Mouse (Mus musculus) heart, embryonic 16.5 days (tissue): ENCODE measurements around the gene Plekhn1. TPM values are rescaled to one million over a fixed set of nuclear protein-coding genes. Genes with fewer than 3 reads are reported as not detected.
A peak's percentile ranks its signal among the peaks of the same experiment; 100 is the strongest.

Experiments
- ATAC-seq: fragments of 200-750 bp; cut with Nextera tagmentation; replicated peaks from 2 replicates; pipeline ENCODE4 v1.8.0; 2017; ENCODE audit warnings: moderate number of reproducible peaks; ENCODE audit not compliant: insufficient read depth, low FRiP score; ENCODE audit errors: extremely low read depth
- H3K27ac ChIP-seq: fragments of 300-500 bp; sonication (generic); 2 replicates; pipeline ENCODE4 v1.5.1; 2014; ENCODE audit warnings: mild to moderate bottlenecking, low read length, control low read depth, moderate library complexity
- H3K27me3 ChIP-seq: fragments of 300-500 bp; sonication (generic); 2 replicates; pipeline ENCODE4 v1.6.1; 2014; ENCODE audit warnings: low read length, mixed read lengths; ENCODE audit not compliant: control insufficient read depth, insufficient read depth
- H3K36me3 ChIP-seq: fragments of 300-500 bp; sonication (generic); 2 replicates; pipeline ENCODE4 v1.6.1; 2014; ENCODE audit not compliant: control insufficient read depth, insufficient read depth
- H3K4me1 ChIP-seq: fragments of 300-500 bp; sonication (generic); 2 replicates; pipeline ENCODE4 v1.6.1; 2014; ENCODE audit warnings: low read length, mixed read lengths; ENCODE audit not compliant: control insufficient read depth, insufficient read depth
- H3K4me2 ChIP-seq: fragments of 300-500 bp; sonication (generic); 2 replicates; pipeline ENCODE4 v1.6.1; 2014; ENCODE audit warnings: low read depth, mild to moderate bottlenecking, control low read depth, low read length
- H3K4me3 ChIP-seq: fragments of 300-500 bp; sonication (generic); 2 replicates; pipeline ENCODE4 v1.5.1; 2014; ENCODE audit warnings: mild to moderate bottlenecking, control low read depth, low read length
- H3K9ac ChIP-seq: fragments of 300-500 bp; sonication (generic); 2 replicates; pipeline ENCODE4 v1.6.1; 2014; ENCODE audit warnings: low read length, control low read depth
- H3K9me3 ChIP-seq: fragments of 300-500 bp; sonication (generic); replicated peaks from 2 replicates; pipeline ENCODE4 v1.6.1; 2016; ENCODE audit warnings: low read length; ENCODE audit not compliant: control insufficient read depth
- WGBS: fragments of 180-500 bp; shearing (Covaris S2); extraction: QIAGEN DNeasy Blood & Tissue Kit; methylation state at CpG from one replicate; pipeline ENCODE4 v1.1.7; 2014; 5-methylcytosine and 5-hydroxymethylcytosine counted together
- polyA plus RNA-seq: library from polyadenylated mRNA; unstranded; fragments of >200 nt; fragmentation: Nextera tagmentation; extraction: Ambion mirVana; gene quantifications from 2 replicates; pipeline ENCODE4 v1.2.1, GENCODE M21; 2015

Plekhn1 gene
- polyA plus RNA-seq, 1 experiment from 2014 or later, result 13.8 TPM

DNA sequence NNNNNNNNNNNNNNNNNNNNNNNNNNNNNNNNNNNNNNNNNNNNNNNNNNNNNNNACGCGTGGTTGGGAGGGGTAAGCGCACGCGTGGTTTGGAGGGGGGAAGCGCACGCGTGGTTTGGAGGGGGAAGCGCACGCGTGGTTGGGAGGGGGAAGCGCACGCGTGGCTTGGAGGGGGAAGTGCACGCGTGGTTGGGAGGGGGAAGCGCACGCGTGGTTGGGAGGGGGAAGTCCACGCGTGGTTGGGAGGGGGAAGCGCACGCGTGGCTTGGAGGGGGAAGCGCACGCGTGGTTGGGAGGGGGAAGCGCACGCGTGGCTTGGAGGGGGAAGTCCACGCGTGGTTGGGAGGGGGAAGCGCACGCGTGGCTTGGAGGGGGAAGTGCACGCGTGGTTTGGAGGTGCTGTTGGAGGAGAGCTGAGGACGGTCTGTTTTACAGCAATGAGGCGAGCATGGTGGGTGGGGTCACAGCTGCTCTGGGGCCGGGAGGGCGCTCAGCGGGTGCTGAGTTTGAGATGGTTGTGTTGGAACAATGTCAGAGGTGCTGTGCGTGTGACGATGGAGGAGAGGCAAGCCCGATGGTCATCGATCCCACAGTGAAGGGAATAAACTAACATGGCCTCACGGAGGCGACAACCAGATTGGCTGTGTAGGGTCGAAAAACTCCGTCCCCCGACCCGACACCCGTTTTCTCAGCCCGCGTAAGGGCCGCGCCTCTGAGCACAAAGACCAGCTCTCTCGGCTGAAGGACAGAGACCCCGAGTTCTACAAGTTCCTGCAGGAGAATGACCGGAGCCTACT, 2.2 kb upstream of the Plekhn1 start:
- no peak for ATAC-seq
- Histone ChIP-seq H3K9me3 (no peaks in the 10 kb centered on the region), H3K27ac (no peak overlapping the region), H3K36me3 (peaks cover 39% of the 10 kb centered on the region), H3K4me1 (0 out of 2 replicates have a peak, but pooled peaks cover 2% of the 10 kb centered on the region), H3K27me3 (no peaks in the 10 kb centered on the region), H3K9ac (peak overlapping the region; percentile 86), H3K4me3 (peak overlapping the region; percentile 89), H3K4me2 (peak overlapping the region; percentile 64)
- 33% methylated on average over 55 of the region's 60 CpGs for WGBS

DNA sequence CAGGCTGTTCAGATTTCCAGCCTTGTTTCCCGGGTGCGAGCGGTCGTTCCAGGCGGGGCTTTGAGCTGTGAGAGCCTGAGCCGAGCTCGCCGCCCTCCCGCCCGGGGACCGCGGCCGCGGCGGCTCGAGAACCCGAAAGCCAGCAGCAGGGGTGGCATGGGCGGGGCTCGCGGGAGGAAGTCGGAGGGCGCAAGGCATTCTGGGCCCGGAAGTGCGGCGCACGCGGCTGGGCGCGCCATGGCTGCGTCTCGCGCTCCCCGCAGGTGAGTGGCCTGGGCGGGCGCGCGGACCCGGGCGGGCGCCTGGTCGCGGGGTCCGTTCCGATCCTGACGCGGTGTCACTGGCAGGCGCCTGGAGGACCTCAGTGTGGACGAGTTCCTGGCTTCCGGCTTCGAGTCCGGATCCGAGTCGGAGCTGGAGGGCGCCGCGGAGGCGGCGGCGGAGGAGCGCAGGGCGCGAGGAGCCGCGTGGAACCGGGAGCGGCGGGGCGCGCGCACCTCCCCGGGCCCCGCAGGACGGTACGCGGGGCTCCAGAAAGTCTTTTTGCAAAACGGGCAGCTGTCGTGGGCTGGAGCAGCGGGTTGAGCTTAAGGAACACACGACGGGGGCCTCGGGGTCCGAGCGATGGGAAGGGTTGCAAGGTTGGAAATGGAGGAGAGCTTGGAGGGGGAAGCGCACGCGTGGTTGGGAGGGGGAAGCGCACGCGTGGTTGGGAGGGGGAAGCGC, 1.3 kb upstream of the Plekhn1 start, which contains the start of gene Noc2l:
Gene Noc2l (plus strand): TSS at position 203 of the 726 bp plus-strand sequence.
- peak within 1 kb of the TSS; percentile 64 for H3K4me2 ChIP-seq
- H3K9ac ChIP-seq, result peak within 1 kb of the TSS; percentile 86
- H3K36me3 ChIP-seq, result peaks cover 38% of the 10 kb centered on the region
- H3K4me3 ChIP-seq, result peak within 1 kb of the TSS; percentile 89
- H3K4me1 ChIP-seq, result 0 out of 2 replicates have a peak, but pooled peaks cover 2% of the 10 kb centered on the region
- peak within 1 kb of the TSS; percentile 89 for H3K27ac ChIP-seq
- H3K9me3 ChIP-seq, result no peaks in the 10 kb centered on the region
- H3K27me3 ChIP-seq, result no peaks in the 10 kb centered on the region
- WGBS, result under 1% methylated on average over 90 of the region's 90 CpGs
- ATAC-seq, result peak; percentile 90

DNA sequence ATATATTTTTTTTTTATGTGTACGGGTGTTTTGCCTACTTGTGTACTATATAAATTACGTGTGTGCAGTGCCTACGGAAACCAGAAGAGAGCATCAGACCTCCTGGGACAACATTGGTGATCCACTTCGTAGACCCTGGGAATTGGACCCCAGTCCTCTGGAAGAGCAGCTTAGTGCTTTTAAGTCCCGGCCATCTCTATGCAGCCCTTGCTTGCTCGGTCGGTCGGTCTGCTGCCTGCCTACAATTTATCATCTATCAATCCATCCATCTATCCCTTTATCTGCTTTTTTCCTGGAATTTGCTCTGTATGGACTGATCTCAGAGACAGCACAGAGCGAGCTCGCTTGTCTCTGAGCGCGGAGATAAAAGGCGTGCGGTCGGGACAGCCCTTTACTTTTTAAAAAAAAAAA, 708 bp upstream of the Plekhn1 start:
- peak; percentile 14 for ATAC-seq
- WGBS, result under 1% methylated on average over 15 of the region's 15 CpGs
- H3K27ac ChIP-seq, result peak overlapping the region; percentile 89
- peak overlapping the region; percentile 64 for H3K4me2 ChIP-seq
- H3K4me3 ChIP-seq, result peak overlapping the region; percentile 89
- H3K36me3 ChIP-seq, result peaks cover 38% of the 10 kb centered on the region
- 0 out of 2 replicates have a peak, but pooled peaks cover 2% of the 10 kb centered on the region for H3K4me1 ChIP-seq
- H3K9me3 ChIP-seq, result no peaks in the 10 kb centered on the region
- no peaks in the 10 kb centered on the region for H3K27me3 ChIP-seq
- peak overlapping the region; percentile 86 for H3K9ac ChIP-seq

DNA sequence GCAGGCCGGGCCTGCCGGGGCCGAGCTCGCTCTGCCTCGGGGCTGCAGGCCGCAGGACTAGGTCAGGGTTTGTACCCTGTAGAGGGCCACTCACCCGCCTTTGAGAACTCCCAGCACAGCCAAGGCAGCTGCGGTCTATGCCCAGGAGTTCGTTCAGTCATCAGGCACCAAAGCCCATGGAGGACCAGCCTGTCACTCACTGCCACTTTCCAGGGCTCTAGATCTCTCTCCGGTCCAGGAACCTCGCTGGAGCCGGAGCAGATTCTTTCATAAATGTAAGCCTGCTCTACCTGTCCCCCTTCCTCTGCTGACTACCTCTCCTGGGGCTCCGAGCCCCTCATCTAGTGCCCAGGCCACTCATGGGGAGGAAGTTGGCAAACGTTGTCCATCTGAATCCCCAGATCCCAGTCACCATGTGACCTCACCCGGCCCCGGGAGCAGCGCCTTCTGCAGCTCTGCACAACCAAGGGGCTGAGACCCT, 596 bp downstream of the Plekhn1 start:
- H3K4me2 ChIP-seq, result peak overlapping the region; percentile 64
- peak overlapping the region; percentile 73 for H3K27ac ChIP-seq
- no peaks in the 10 kb centered on the region for H3K9me3 ChIP-seq
- peak overlapping the region; percentile 77 for H3K9ac ChIP-seq
- ATAC-seq, result no peak
- 7% methylated on average over 17 of the region's 17 CpGs for WGBS
- H3K4me3 ChIP-seq, result peak overlapping the region; percentile 59
- no peaks in the 10 kb centered on the region for H3K27me3 ChIP-seq
- 0 out of 2 replicates have a peak, but pooled peaks cover 2% of the 10 kb centered on the region for H3K4me1 ChIP-seq
- peaks cover 35% of the 10 kb centered on the region for H3K36me3 ChIP-seq

DNA sequence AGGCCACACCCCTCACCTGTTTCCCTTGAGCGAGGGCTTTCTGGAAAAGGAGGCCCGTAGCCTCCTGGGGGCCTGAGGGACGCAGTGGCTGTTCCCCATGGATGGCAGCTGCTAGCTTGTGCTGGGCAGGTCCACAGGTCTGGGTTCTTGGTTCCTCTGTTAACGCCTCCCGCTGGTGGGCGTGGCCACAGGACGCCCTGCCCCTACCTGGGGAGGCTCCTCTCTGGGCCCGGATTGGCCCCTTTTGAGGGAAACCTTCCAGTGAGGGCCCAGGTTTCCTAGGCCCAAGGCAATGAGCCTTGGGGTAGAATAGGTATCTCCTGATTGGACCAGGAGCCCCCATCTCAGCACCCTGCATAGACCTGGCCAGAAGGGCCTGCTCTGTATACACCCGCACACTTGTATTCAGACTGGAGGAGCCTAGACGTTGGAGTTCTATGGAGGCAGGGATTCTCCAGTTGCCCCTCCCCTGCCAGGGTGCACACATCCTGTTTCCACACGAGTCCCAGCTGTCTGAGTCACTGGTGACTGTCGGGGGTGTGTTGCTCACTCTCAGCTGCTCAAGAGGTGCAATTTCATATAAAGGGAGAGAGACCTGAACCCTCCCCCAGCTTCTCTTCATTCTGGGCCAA, 6.1 kb downstream of the Plekhn1 start:
- H3K9ac ChIP-seq, result peak overlapping the region; percentile 21; the same call in 1 of the 2 replicates
- H3K4me1 ChIP-seq, result peaks cover 8% of the 10 kb centered on the region
- H3K27ac ChIP-seq, result no peak overlapping the region
- no peaks in the 10 kb centered on the region for H3K27me3 ChIP-seq
- H3K4me3 ChIP-seq, result peak overlapping the region; percentile 19; the same call in 1 of the 2 replicates
- no peaks in the 10 kb centered on the region for H3K9me3 ChIP-seq
- peak overlapping the region; percentile 23 for H3K4me2 ChIP-seq
- peak; percentile 31; the same call in 1 of the 2 replicates for ATAC-seq
- WGBS, result 30% methylated on average over 12 of the region's 12 CpGs
- peaks cover 27% of the 10 kb centered on the region for H3K36me3 ChIP-seq

DNA sequence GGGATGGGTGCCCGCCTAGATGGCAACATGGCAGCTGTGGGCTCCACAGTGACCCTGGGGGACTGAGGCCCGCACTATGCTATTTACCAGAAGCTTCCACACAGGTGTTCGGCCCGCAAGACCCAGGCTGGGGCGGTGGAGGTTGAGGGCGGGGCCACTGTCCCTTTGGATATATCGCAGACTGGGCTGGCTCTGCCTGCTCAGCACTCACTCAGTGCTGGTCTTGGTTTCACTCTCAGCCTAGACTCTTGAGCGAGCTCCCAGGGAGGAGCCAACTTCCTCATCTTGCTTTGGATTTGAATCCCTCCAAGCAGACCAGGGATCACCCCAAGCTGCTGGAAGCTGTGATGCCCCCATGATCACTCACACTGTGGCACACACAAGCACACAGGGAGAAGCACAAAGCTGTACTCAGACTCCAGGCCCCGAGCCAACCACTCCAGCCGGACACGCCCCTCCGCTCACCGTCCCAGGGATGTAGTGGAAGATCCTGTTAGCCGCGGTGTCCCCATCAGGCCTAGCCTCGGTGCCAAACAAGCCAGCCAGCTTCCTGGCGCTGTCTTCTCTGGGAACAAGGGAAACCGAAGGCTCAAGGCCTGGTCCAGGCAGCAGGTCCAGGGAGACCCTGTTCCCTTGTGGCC, 6.8 kb downstream of the Plekhn1 start:
- H3K27ac ChIP-seq, result no peak overlapping the region
- 32% methylated on average over 18 of the region's 18 CpGs for WGBS
- 0 out of 2 replicates have a peak, but pooled peaks have one; percentile 34 for ATAC-seq

DNA sequence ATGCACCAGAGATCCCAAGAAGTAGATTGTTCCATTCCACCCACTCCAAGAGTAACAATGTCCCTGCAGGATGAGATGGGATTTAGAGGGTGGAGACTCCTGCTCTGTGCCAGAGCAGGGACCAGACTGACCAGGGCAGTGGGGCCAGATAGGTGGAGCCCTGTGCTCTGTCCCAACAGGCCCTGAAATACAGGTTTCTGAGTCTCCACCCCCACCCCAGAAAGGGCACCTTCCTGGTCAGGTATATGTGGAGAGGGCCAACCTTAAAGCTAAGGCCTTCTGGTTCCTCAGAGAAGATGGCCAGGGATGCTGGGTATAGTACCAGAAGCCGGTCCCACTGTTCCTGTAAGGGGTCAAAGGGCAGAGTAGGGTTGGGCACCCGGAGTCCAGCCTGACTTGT, 10.4 kb downstream of the Plekhn1 start:
- ATAC-seq, result no peak
- no peaks in the 10 kb centered on the region for H3K27me3 ChIP-seq
- no peak overlapping the region for H3K4me3 ChIP-seq
- H3K36me3 ChIP-seq, result peaks cover 6% of the 10 kb centered on the region; the same call in 1 of the 2 replicates
- no peaks in the 10 kb centered on the region for H3K9me3 ChIP-seq
- H3K4me2 ChIP-seq, result no peak overlapping the region
- WGBS, result 78% methylated on average over 2 of the region's 2 CpGs
- H3K27ac ChIP-seq, result no peak overlapping the region
- H3K9ac ChIP-seq, result no peak overlapping the region
- H3K4me1 ChIP-seq, result peaks cover 11% of the 10 kb centered on the region

More for the DNA sequence above, 6.8 kb downstream of the Plekhn1 start:
- Histone ChIP-seq H3K36me3 (peaks cover 27% of the 10 kb centered on the region), H3K9ac (peak overlapping the region; percentile 21; the same call in 1 of the 2 replicates), H3K27me3 (no peaks in the 10 kb centered on the region), H3K9me3 (no peaks in the 10 kb centered on the region), H3K4me3 (peak overlapping the region; percentile 19; the same call in 1 of the 2 replicates), H3K4me2 (peak overlapping the region; percentile 23), H3K4me1 (peaks cover 8% of the 10 kb centered on the region)

DNA sequence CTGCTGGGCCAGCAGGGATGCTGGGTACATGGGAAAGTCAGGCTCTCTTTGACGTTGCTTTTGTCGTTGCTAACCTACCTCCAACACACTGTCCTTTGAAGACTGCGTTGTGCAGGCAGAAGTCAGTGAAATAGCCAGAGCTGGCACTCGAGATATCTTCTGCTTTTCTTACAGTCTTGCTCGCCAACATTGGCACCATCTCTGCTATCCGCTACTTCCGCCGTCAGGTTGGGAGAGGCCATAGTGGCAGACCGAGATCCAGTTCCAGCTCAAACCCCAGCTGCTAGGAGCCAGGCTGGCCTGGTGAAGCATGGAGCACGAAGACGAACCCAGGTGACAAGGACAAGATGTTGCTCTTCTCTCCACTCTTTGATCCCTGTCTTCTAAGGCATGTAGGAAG, 14.7 kb downstream of the Plekhn1 start:
- 87% methylated on average over 11 of the region's 11 CpGs for WGBS
- peaks cover 6% of the 10 kb centered on the region; the same call in 1 of the 2 replicates for H3K36me3 ChIP-seq
- H3K9ac ChIP-seq, result no peak overlapping the region
- no peak overlapping the region for H3K4me2 ChIP-seq
- no peaks in the 10 kb centered on the region for H3K9me3 ChIP-seq
- H3K27me3 ChIP-seq, result no peaks in the 10 kb centered on the region
- H3K4me3 ChIP-seq, result no peak overlapping the region
- peaks cover 21% of the 10 kb centered on the region for H3K4me1 ChIP-seq
- no peak for ATAC-seq
- H3K27ac ChIP-seq, result no peak overlapping the region
